25 mouse cellular contexts compared by ENCODE assay signal in the genomic region with DNA sequence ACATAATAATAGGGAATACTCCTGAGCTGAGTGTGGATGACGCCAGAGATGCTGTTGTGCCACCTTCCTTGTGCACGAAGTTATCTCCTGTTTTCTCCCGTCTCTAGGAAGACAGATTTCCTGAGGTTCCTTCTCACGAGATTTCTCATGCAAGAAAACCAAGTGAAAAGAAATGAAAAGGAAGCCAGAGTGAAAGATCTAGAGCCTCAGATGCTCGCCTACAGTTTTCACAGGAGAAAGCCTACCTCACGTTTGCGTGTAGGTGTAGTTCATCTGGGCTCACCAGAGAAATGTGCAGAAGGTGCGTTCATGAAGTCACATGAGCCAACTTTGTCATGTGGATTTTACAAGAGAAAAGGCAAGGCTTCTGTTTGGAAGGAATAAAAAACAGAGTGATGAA.
DNase-seq lines count a peak whose midpoint lies in the region; ATAC-seq lines count a peak whose summit lies in the region.
"Had no signal": no experiment of that assay in that cellular context is flagged by ENCODE, and none has a peak within 500 bp of the region (broad histone marks: within the 10 kb centered on the region; RNA-seq: fewer than 3 reads in every experiment).

No protein-coding gene starts in this region.

- H3K27me3 ChIP-seq in neural tube, embryonic 15.5 days (replicated peaks): no peaks in the 10 kb centered on the region
- H3K27me3 ChIP-seq: forebrain, embryonic 13.5 days; heart, embryonic 12.5 days; heart, embryonic 15.5 days; hindbrain, embryonic 13.5 days had no signal

- H3K4me3 ChIP-seq in neural tube, embryonic 15.5 days (replicated peaks): no peak overlapping the region
- H3K4me3 ChIP-seq: forebrain, embryonic 10.5 days; forebrain, embryonic 13.5 days; heart, embryonic 12.5 days; heart, embryonic 15.5 days; hindbrain, embryonic 10.5 days; hindbrain, embryonic 13.5 days had no signal

- no peak overlapping the region for H3K27ac ChIP-seq in neural tube, embryonic 15.5 days (replicated peaks)
- H3K27ac ChIP-seq: forebrain, embryonic 10.5 days; forebrain, embryonic 13.5 days; heart, embryonic 15.5 days; hindbrain, embryonic 10.5 days; hindbrain, embryonic 13.5 days had no signal

- no peak overlapping the region for H3K9ac ChIP-seq in neural tube, embryonic 15.5 days (replicated peaks)
- H3K9ac ChIP-seq: forebrain, embryonic 13.5 days; heart, embryonic 12.5 days; heart, embryonic 15.5 days; hindbrain, embryonic 13.5 days had no signal

- 92% methylated on average over 8 of the region's 8 CpGs for WGBS in neural tube, embryonic 15.5 days

- no peak for DNase-seq in frontal cortex, postnatal 25 days (ENCODE audit: low spot score in 2 of 2)
- peak; percentile 32 for DNase-seq in left cerebral cortex, adult 11 months (ENCODE audit: low spot score)
- no peak for DNase-seq in left cerebral cortex, postnatal 10 days (ENCODE audit: extremely low spot score in 1 of 2, low spot score in 2 of 2)
- DNase-seq in right cerebral cortex, adult 18-20 months: peak; percentile 41
- no peak for DNase-seq in right cerebral cortex, postnatal 25 days
- DNase-seq: adrenal gland, adult 8-10 months; adrenal gland, postnatal 25 days; cerebellum, adult 18-20 months; cerebellum, adult 9-10 months; cerebellum, postnatal 14 days; gastrocnemius, postnatal 25 days; heart, adult 18-20 months; heart, postnatal 10 days; heart, postnatal 36 days had no signal

- H3K36me3 ChIP-seq in neural tube, embryonic 15.5 days: no peaks in the 10 kb centered on the region
- H3K36me3 ChIP-seq: forebrain, embryonic 10.5 days; heart, embryonic 12.5 days; heart, embryonic 15.5 days; hindbrain, embryonic 10.5 days; hindbrain, embryonic 13.5 days had no signal

- no peaks in the 10 kb centered on the region for H3K9me3 ChIP-seq in neural tube, embryonic 15.5 days (replicated peaks)
- H3K9me3 ChIP-seq: forebrain, embryonic 10.5 days; forebrain, embryonic 13.5 days; heart, embryonic 12.5 days; heart, embryonic 15.5 days; hindbrain, embryonic 10.5 days; hindbrain, embryonic 13.5 days had no signal

- peak; percentile 86 for ATAC-seq in frontal cortex, adult (ENCODE audit: low TSS enrichment)
- ATAC-seq in neural tube, embryonic 15.5 days (ENCODE audit: low FRiP score): no peak
- ATAC-seq: activated CD4-positive, CD25-positive, alpha-beta regulatory T cell, adult 4 months; forebrain, embryonic 13.5 days; forebrain, embryonic 16.5 days; hindbrain, embryonic 16.5 days had no signal

- H3K4me2 ChIP-seq in neural tube, embryonic 15.5 days: no peak overlapping the region
- H3K4me2 ChIP-seq: forebrain, embryonic 13.5 days; heart, embryonic 12.5 days; heart, embryonic 15.5 days; hindbrain, embryonic 13.5 days had no signal

- no peaks in the 10 kb centered on the region for H3K4me1 ChIP-seq in neural tube, embryonic 15.5 days
- H3K4me1 ChIP-seq: forebrain, embryonic 10.5 days; forebrain, embryonic 13.5 days; heart, embryonic 12.5 days; heart, embryonic 15.5 days; hindbrain, embryonic 10.5 days; hindbrain, embryonic 13.5 days had no signal

- intact Hi-C loops in left cerebral cortex, postnatal 10 days (cut with DNase I): no loop called here

Comparison
In these comparisons a context has a peak if more than half of its experiments do, and no peak if none do; other contexts are left out.
1. DNase-seq: peak in left cerebral cortex, adult 11 months (single experiment) and right cerebral cortex, adult 18-20 months (single experiment); none in frontal cortex, postnatal 25 days (0 of 2), left cerebral cortex, postnatal 10 days (0 of 2) and right cerebral cortex, postnatal 25 days (single experiment).